Mouse (Mus musculus) left cerebral cortex, adult 18-20 months (tissue): ENCODE measurements at regions not wholly inside any gene's neighbourhood (a gene's known extent, or its start where the extent isn't known, plus 50 kb on each side); places are given as distances from the start of the nearest gene placed in this dataset.

Experiments
- DNase-seq, 2 experiments: peaks; one replicate each; pipeline ENCODE4 v3.0.0; 2021 to 2022; ENCODE audit warnings: low spot score in 2 of 2, mixed read lengths in 1 of 2

DNA sequence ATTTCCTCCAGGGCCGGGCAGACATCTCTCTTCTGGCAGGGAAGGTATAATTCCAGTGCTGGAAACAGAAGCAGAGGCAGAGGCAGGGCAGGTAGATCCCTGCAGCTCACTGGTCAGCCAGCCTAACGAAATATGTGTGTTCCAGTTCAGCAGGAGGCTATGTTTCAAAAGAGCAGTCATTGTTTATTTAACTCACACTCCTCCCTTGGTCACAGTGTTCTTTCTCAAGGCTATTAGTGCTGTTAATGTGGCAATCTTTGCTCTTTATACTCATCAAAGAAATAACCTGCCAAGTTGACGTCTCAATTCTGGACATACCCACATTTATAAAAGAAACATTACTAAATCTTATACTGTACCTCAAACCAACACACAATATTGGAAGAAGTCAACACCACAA, 253.3 kb upstream of the Adgrl3 start:
- no peak for DNase-seq

DNA sequence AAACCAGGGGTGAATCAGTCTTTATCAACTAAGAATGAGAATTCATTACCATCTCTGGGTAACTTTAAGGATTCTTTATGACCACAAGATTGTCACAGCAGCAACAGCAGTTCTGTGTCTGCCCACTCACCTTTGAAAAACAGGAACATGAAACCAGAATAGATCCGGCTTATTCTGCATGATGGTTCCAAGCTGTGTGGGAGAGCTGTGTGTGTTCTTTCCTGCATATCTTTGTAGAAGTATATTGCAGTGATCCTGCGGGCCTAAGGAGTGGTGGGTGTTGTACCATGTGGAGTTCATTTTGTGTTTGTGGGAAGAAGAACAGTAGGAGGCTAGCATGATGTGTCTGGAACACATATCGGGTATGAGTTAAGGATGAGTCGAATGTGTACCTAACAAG, 236.0 kb upstream of the Adgrl3 start:
- peak; percentile 67 to 74 for DNase-seq

DNA sequence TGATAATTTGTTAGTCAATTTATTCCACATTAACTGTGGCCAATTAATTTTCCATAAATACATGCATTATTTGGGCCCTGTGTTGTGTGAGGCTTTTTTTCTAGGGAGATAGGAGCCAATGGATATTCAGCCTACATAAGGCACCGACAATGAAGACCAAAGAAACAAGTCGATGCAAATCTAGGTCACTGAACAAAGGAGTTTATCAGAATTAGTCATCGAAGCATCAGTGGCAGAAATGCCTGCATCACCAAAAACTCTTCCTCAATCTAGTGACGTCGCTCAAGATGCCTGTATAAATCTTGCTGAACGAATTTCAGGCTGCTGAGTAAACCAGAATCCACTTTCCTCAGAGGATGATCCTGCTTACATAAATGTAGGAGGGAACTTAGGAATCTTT, 235.2 kb upstream of the Adgrl3 start:
- peak in 1 of 2 experiments; percentile 3 for DNase-seq

DNA sequence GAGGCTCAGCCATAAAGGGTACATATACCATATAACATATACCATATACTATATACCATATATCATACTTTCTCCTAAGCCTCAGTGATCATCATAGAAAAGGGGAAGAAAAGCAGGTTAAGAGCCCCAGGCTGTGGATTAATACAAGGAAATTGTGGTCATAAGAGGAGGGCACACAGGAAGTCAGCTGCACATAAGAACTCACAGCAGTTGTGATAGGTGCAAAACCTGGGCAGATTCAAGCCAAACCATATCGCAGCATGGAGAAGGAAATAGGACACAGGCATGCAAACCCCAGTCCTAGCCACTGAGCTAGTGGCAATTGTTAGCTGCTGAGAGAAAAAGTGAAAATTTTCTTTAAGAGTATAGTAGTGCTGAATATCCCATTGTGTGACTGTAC, 228.3 kb upstream of the Adgrl3 start:
- DNase-seq, result no peak

DNA sequence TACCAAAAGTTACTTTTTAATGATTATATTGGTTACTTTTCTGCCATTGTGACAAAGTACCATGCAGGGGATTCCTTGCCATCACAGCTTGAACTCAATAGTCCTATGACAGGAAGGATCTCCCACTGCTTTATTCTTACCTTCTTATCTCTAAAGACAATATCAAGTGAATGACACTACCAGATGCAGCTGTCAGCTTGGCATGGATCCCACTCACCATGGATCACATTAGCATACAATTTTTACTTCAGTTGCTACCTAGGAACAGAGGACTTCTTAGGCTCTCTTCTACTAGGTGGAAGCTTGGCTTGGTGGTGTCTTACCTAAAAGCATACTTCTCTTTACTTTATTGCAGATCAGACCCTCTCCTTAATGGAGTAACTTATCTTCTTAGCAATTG, 220.2 kb upstream of the Adgrl3 start:
- DNase-seq, result no peak

DNA sequence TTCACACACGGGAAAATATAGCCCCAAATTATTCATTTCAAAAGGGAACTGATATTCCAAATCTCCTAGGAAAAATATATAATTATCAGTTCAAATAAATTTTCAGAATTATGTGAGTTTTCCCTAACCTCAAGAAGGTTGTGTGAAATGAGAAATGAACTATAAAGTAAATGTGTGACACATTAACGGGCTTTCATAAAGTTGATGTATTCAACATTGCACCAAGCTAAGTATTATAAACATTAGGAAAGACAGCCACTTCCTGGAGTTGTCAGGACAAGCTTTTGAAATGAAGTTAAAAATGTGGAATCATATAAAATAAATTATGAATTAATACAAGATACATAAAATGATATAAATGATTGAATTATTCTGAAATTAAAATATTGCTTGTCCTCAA, 207.0 kb upstream of the Adgrl3 start:
- no peak for DNase-seq

DNA sequence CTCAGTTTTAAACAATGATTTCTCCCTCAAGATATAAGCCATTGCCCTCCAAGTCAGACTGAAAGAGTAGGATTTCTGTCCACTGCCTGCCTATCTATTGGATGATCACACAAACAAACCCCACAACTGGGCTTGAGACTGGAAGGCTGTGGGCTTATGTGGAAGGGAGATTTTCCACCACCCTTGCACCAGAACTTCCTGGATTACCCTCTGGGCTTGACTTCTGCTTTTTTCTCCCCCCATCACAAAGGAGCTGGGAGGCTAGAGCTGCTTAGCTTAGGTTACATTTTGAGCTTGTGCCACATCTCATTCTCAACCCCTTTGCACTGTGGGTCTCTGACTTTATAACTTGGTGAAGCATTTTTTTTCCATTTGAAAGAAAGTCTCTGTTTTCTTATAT, 200.7 kb upstream of the Adgrl3 start:
- no peak for DNase-seq

DNA sequence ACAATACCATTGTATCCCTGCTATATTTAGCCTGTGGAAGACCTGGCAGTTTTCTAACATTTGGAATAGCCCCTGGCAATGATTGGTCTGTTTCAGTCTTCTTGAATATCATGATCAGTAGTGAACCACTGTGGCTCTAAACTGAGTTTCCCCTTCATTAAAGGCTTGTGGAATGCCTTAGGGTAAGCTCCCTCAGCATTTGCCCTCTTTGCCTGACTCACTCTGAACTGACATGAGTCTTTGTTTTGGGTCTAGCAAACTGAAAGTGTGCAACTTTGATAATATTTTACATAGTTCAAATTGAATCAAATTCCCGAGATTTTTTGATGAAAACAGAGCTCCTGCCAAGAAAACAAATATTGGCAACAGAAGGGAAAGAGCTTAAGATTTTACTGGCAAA, 177.4 kb upstream of the Adgrl3 start:
- no peak for DNase-seq

DNA sequence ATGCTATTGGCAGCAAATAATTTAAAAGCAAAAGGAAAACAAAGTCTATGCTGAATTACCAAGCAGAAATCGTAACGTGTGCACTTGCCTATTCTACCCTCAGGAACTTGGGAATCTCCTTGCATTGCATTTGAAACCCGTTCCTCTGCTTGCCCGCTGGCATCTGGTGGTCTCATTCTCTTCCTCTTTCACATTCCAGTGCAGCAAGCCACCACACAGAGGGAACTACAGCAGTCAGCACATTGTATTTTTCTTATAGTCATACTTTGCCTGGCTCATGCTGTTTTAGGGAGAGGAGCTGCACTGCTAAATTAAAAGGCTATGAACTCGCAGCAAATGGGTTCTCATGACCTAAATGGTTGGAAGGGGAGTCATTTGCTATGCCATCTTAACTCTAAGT, 164.9 kb upstream of the Adgrl3 start:
- no peak for DNase-seq

DNA sequence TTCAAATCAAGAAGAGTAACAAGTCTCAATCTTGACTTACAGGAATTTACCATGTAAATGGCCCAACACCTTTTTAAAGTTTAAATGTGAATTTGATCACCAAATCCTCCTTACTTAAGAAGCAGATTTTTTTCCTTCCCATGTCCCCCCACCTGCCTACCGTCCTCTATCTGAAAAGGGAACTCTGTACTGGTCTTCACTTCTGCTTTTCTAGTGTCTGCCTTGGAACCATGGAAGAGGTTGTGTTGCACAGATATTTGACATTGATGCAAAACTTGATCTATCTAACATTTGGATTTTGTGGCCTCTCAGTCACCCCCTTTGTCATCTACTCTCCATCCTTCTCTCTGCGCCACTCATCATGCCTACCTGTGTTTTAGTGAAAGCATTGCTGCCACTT, 143.3 kb upstream of the Adgrl3 start:
- no peak for DNase-seq

DNA sequence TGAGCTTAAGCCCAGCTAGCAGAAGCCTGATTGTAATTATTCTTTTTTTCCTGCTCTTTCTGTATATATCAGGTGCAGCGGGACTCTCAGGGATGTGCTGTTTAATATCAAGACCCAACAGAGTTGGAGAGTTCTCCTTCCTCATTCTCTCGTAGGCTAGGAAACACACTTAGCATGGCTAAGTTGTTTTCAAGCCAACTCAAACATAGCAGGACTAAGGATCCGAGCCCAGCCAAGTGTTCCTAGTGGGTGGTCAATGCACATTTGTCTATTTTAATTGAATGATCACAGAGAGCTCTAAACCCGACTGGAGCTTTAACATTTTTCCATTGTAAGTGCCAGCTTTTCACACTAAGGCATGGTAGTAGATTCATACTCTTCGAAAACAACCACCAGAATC, 121.7 kb upstream of the Adgrl3 start:
- no peak for DNase-seq

DNA sequence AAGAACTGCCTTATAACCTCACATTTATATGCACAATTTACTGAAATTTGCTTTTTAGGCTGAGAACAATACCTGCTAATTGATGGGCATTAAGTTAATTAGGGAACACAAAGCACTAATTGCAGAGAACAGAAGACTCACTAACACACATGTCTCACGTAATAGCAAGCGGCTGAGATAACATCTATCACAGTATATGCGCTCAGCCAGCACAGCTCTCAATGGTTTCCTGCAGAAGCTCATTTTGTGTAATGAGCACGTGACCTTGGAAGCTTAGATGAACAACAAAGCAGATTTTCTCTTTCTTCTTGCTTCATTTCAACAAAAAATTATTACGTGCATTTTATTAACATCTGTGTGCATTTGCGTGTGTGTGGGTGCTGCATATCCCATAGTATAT, 111.2 kb upstream of the Adgrl3 start:
- no peak for DNase-seq

DNA sequence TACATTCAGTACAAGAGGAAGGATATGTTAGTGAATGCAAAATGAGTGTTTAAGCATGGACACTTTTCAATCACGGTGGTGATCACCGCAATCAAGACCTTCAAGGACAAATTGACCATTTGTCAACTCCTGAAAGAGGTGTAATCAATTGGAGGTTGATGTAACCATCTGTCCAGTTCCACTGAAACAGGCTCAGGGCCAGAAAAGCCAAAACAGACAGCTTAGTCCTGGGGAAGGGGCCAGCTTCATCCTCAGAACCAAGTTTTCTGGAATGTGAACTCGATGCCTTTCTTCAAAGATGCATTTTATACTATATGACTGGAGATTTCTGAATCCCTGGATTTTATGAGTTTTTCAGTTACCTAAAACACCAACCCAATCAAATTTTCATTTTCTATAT, 81.1 kb upstream of the Adgrl3 start:
- no peak for DNase-seq

DNA sequence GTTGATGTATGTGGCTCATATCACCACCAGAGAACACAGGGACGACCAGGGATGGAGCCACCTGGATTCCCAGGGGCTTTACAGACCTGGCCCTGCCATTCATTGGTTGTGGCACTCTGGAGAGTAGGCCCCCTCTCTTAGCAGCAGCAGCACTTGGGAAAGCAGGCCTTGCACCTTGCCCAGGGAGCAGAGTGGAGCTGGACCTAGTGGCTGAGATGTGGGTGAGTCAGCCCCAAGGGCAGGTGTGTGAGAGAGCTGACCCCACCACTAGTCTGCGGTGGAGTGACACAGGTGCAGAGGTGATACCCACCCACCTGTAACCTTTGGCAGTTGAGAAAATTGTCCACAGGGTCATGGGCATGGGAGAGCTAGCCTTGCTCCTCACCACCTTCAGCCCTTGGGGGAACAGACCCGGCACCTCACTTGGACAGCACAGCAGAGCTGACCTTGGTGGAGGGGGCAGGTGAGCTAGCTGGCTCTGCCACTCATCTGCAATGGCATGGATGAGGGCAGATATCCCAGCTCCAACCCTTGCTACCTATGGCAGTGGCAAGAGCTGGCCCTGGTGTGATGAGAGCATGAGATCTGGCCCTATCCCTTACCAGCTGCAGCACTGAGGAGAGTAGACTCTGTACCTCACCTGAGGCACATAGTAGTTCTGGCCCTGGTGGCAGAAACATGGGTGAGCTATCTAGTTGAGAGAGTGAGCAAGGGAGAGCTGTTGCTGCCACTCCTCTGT, 67.9 kb upstream of the Adgrl3 start:
- DNase-seq, result no peak

DNA sequence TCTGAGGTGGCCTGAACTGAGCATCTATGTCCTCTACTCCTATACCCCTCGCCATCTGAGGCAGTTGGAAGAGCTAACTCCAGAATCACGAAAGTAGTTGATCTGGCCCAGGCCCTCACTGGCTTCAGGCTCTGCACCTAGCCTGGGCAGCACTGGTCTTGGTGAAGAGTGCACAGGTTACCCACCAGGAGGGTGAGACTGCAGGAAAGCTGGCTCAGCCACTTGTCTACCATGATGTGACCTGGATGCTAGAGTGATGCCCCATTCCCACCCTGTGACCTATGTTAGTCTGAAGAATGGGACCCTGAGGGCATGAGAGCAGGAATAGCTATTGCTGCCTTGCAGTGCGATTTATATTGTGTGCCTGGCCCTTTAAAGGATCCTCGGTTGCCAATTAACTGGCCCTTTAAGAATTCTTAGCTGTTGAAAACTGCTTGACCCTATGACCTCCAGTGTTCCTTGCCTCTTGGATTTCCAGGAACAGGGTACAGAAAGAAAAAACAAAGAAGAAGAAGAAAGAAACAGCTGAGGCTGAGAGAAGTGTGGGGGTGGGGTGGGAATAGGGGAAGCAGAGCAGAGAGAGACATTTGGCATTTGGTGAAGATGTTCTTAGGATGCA, 67.2 kb upstream of the Adgrl3 start:
- DNase-seq, result no peak
